Mouse (Mus musculus) heart, embryonic 11.5 days (tissue): ENCODE measurements around the gene Hes6. TPM values are rescaled to one million over a fixed set of nuclear protein-coding genes. Genes with fewer than 3 reads are reported as not detected.

Source experiments
- ATAC-seq: fragments of 200-750 bp; cut with Nextera tagmentation; replicated peaks from 2 replicates; pipeline ENCODE4 v1.8.0; 2017; ENCODE audit warnings: moderate library complexity; ENCODE audit not compliant: insufficient number of reproducible peaks, low FRiP score, low TSS enrichment
- H3K27ac ChIP-seq: fragments of 300-500 bp; sonication (generic); 2 replicates; pipeline ENCODE4 v1.5.1; 2014; ENCODE audit warnings: mild to moderate bottlenecking, low read depth, low read length
- H3K27me3 ChIP-seq: fragments of 300-500 bp; sonication (generic); 2 replicates; pipeline ENCODE4 v1.6.1; 2014; ENCODE audit warnings: mild to moderate bottlenecking, low read length, mixed read lengths; ENCODE audit not compliant: control insufficient read depth, insufficient read depth
- H3K36me3 ChIP-seq: fragments of 300-500 bp; sonication (generic); 2 replicates; pipeline ENCODE4 v1.6.1; 2014; ENCODE audit warnings: mild to moderate bottlenecking, low read length, moderate library complexity, mixed read lengths; ENCODE audit not compliant: control insufficient read depth, insufficient read depth
- H3K4me1 ChIP-seq: fragments of 300-500 bp; sonication (generic); 2 replicates; pipeline ENCODE4 v1.6.1; 2014; ENCODE audit warnings: low read length; ENCODE audit not compliant: control insufficient read depth, insufficient read depth
- H3K4me2 ChIP-seq: fragments of 300-500 bp; sonication (generic); 2 replicates; pipeline ENCODE4 v1.6.1; 2014; ENCODE audit warnings: mild to moderate bottlenecking, moderate library complexity
- H3K4me3 ChIP-seq: fragments of 300-500 bp; sonication (generic); 2 replicates; pipeline ENCODE4 v1.5.1; 2014; ENCODE audit warnings: low read depth, low read length
- H3K9ac ChIP-seq: fragments of 300-500 bp; sonication (generic); 2 replicates; pipeline ENCODE4 v1.6.1; 2014; ENCODE audit warnings: mild to moderate bottlenecking, low read depth, low read length, moderate library complexity
- H3K9me3 ChIP-seq: fragments of 300-500 bp; sonication (generic); replicated peaks from 2 replicates; pipeline ENCODE4 v1.6.1; 2016; ENCODE audit warnings: low read length; ENCODE audit not compliant: control insufficient read depth
- WGBS: fragments of 180-500 bp; shearing (Covaris S2); extraction: QIAGEN DNeasy Blood & Tissue Kit; methylation state at CpG from one replicate; pipeline ENCODE4 v1.1.7; 2014; ENCODE audit not compliant: insufficient replicate concordance; 5-methylcytosine and 5-hydroxymethylcytosine counted together
- polyA plus RNA-seq: library from polyadenylated mRNA; unstranded; fragments of >200 nt; fragmentation: Nextera tagmentation; extraction: Ambion mirVana; gene quantifications from 2 replicates; pipeline ENCODE4 v1.2.1, GENCODE M21; 2014

The Hes6 gene
- polyA plus RNA-seq, 1 experiment from 2014 or later, result 55.2 TPM

DNA sequence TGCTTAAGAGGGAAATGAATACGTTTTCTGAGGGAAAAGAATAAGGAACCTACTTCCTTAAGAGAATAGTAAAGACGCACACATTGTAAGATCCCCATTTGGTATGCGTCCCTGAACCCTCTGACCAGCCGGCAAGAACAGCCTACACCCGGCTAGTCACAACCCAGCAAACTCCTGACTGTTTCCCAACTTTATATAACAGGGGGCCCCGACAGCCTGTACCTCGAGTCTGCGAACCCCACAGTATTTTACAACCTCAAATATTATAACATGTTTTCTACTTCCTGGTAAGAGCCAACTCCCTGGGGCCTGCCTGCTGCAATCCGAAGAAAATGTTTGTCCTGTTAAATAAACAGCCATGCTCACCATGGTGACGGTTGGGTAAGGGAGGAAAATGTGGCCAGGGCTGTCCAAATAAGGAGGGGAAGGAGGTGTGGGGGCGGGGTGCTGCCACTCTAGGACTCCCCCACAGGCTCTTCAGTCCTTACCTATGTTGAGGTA, 42.5 kb upstream of the Hes6 start:
- Histone ChIP-seq H3K9me3 (no peaks in the 10 kb centered on the region), H3K27me3 (no peaks in the 10 kb centered on the region), H3K4me2 (peak overlapping the region; percentile 31; the same call in 1 of the 2 replicates), H3K9ac (peak overlapping the region; percentile 31; the same call in 1 of the 2 replicates), H3K4me1 (peaks cover 61% of the 10 kb centered on the region), H3K4me3 (no peak overlapping the region), H3K36me3 (no peaks in the 10 kb centered on the region), H3K27ac (peak overlapping the region; percentile 46)
- 42% methylated on average over 11 of the region's 11 CpGs for WGBS
- no peak for ATAC-seq

DNA sequence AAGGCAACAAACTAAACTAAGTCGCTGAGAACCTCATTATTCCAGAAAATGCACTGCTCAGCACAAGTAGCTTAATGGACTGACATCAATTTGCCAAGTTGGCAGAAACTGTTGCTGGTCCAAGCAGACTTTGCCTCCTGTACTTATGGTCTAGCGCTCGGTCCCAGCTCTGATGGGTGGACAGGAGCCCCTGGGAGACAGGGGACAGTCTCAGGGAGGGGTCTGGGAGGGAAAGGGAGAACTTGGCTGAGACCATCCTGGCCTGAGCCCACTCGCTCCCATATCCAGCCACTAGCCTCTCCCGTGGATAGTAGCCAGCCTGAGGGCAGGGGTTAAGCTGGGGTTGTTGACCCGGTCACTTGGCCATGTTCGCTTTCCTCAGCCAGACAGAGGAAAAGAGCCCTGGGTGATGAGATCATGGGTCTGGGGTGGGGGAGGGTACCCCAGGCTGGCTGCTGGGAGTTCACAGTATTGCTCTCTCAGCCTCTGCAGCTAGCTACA, 41.9 kb upstream of the Hes6 start:
- Histone ChIP-seq H3K4me1 (peaks cover 67% of the 10 kb centered on the region), H3K27me3 (no peaks in the 10 kb centered on the region), H3K36me3 (no peaks in the 10 kb centered on the region), H3K9me3 (no peaks in the 10 kb centered on the region), H3K4me2 (peak overlapping the region; percentile 31), H3K4me3 (no peak overlapping the region), H3K27ac (peak overlapping the region; percentile 46; the same call in 1 of the 2 replicates), H3K9ac (peak overlapping the region; percentile 31; the same call in 1 of the 2 replicates)
- ATAC-seq, result no peak
- 33% methylated on average over 7 of the region's 7 CpGs for WGBS

DNA sequence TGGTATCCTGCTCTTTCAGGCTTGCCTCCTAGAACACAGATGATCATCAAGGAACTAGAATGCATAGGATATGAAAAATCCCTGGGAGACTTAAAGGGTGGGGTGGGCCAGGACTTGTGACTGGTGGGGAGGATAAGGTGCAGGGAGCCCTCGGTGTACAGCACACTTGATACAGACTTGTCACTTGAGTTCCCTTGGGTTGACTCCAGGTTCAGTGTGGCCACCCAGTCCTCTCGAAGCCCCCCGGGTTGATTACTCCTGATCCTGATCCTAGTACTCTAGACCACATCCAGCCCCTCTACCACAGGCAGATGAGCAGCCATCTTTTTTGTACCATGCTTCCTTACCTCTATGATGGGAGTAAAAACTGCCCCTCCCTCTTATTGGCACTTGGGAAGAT, 41.1 kb upstream of the Hes6 start:
- no peak overlapping the region for H3K9ac ChIP-seq
- no peaks in the 10 kb centered on the region for H3K9me3 ChIP-seq
- H3K27me3 ChIP-seq, result no peaks in the 10 kb centered on the region
- H3K4me1 ChIP-seq, result peaks cover 69% of the 10 kb centered on the region
- no peak overlapping the region for H3K4me3 ChIP-seq
- ATAC-seq, result no peak
- no peak overlapping the region for H3K4me2 ChIP-seq
- WGBS, result 82% methylated on average over 3 of the region's 3 CpGs
- no peak overlapping the region for H3K27ac ChIP-seq
- H3K36me3 ChIP-seq, result no peaks in the 10 kb centered on the region

DNA sequence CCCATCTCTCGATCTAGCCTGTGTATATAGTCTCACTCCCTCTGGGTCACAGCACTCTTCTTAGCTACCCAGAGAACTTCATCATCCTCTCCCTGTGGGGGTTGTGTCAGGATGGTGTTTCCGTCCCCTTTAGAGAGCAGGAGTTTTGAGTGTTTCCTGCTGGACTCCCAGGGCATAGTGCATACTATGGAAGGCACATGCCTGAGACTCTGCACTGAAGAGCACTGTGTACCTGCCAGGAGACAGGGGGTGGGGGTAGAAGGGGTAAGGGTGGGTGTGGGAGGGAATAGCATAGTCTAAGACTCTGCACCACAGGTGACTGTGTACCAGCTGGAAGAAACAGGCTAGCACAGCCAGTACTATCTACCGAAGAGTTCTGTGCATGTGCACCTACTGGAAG, 40.5 kb upstream of the Hes6 start:
- H3K36me3 ChIP-seq, result no peaks in the 10 kb centered on the region
- H3K27me3 ChIP-seq, result no peaks in the 10 kb centered on the region
- H3K4me2 ChIP-seq, result no peak overlapping the region
- peaks cover 72% of the 10 kb centered on the region for H3K4me1 ChIP-seq
- 78% methylated on average over 3 of the region's 3 CpGs for WGBS
- no peak for ATAC-seq
- no peak overlapping the region for H3K27ac ChIP-seq
- H3K4me3 ChIP-seq, result no peak overlapping the region
- no peaks in the 10 kb centered on the region for H3K9me3 ChIP-seq
- H3K9ac ChIP-seq, result no peak overlapping the region

DNA sequence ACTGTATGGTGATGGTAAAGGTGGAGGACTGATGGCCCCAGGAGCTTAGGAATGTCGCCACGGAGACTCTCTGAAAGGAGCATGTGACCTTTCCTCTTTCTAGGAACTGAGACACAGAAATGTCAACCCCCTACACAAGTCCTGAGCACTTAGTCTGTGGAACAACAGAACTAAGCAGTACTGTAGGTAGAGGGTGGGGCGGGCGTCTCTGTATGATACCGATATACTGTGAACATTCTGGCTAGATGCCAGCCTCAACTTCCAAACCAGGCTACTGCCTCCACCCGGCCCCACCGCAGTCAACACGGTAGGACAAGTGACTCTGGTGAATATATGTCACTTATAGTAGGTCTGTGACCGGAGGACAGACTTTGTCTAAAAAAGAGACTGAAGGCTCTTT, 40.1 kb upstream of the Hes6 start:
- Histone ChIP-seq H3K27ac (no peak overlapping the region), H3K9me3 (no peaks in the 10 kb centered on the region), H3K9ac (no peak overlapping the region), H3K36me3 (no peaks in the 10 kb centered on the region), H3K27me3 (no peaks in the 10 kb centered on the region), H3K4me2 (no peak overlapping the region), H3K4me3 (no peak overlapping the region), H3K4me1 (peaks cover 77% of the 10 kb centered on the region)
- ATAC-seq, result no peak
- WGBS, result 80% methylated on average over 9 of the region's 9 CpGs

DNA sequence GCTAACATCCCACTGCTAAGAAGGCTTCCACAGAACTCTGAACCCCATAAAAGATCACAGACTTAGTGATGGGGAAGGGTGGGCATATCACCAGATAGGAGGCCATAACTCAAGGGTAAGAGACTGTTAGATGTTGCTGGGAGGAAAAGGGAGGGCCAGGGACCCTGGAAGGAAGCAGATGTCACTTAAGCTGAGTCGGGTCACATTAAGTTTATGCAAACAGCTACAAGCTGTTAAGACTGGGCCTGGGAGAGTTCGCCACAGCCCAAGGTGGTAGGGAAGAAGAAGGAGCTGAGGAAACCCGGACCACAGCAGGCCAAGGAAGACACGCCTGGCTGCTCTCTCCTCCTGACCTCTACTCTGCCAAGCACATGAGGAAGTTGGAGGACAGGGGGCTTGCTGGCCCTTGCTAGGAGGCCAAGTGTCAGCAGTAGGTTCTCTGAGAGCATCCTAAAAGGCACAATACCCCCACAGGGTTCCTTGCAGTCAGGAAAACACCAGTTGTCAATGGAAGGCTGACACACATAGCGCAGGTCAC, 37.8 kb upstream of the Hes6 start:
- Histone ChIP-seq H3K4me3 (no peak overlapping the region), H3K27me3 (no peaks in the 10 kb centered on the region), H3K9ac (no peak overlapping the region), H3K9me3 (peaks cover 3% of the 10 kb centered on the region; the same call in 1 of the 2 replicates), H3K36me3 (peaks cover 8% of the 10 kb centered on the region), H3K4me2 (no peak overlapping the region), H3K4me1 (peaks cover 63% of the 10 kb centered on the region), H3K27ac (no peak overlapping the region)
- WGBS, result 51% methylated on average over 5 of the region's 5 CpGs
- ATAC-seq, result no peak

DNA sequence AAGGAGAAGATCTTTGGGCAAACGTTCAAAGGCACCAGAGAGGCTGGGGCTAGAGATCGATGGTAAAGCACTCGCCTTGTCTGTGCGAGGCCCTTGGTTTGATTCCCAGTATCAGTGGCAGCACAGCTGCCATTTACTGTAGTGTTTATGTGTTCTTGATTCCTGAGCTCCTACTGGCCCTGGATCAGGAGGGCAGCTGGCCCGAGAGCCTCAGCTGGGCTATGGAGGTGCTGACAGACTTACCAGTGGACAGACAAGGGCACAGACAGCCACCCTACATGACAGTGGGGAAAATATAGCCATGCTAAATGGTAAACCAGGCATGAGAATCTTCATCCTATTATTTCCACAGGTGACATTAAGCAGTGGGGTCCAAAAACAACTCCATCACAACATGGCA, 37.0 kb upstream of the Hes6 start:
- no peak for ATAC-seq
- Histone ChIP-seq H3K9ac (no peak overlapping the region), H3K4me2 (no peak overlapping the region), H3K36me3 (peaks cover 9% of the 10 kb centered on the region), H3K4me3 (no peak overlapping the region), H3K27me3 (no peaks in the 10 kb centered on the region), H3K9me3 (peaks cover 3% of the 10 kb centered on the region; the same call in 1 of the 2 replicates), H3K27ac (no peak overlapping the region), H3K4me1 (peaks cover 59% of the 10 kb centered on the region)
- WGBS, result 69% methylated on average over 5 of the region's 5 CpGs

DNA sequence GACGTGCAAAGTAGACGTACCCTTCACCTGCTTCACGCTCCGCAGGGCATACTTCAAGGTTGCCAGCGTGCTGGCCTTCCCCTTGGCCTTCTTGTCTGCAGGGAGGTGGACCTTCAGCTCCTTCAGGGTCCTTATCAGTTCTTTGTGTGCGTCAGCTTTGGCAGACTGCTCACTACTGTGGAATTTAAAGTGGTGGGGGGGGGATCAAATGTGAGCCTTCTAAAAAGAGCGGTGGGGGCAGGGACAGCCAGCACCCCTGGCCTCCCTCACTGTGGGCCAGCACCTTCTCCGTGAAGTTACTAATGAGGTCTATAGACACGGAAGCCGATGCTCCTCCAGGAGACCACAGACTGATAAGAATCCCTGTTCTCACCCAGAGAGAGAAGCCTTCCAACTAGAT, 34.9 kb upstream of the Hes6 start:
- peaks cover 9% of the 10 kb centered on the region for H3K36me3 ChIP-seq
- no peaks in the 10 kb centered on the region for H3K27me3 ChIP-seq
- peak overlapping the region; percentile 68 for H3K27ac ChIP-seq
- WGBS, result 40% methylated on average over 10 of the region's 10 CpGs
- peak overlapping the region; percentile 18 for H3K4me2 ChIP-seq
- H3K4me3 ChIP-seq, result no peak overlapping the region
- H3K9me3 ChIP-seq, result peaks cover 3% of the 10 kb centered on the region; the same call in 1 of the 2 replicates
- peak overlapping the region; percentile 39; the same call in 1 of the 2 replicates for H3K9ac ChIP-seq
- ATAC-seq, result no peak; the same call in 1 of the 2 replicates
- H3K4me1 ChIP-seq, result peaks cover 40% of the 10 kb centered on the region

DNA sequence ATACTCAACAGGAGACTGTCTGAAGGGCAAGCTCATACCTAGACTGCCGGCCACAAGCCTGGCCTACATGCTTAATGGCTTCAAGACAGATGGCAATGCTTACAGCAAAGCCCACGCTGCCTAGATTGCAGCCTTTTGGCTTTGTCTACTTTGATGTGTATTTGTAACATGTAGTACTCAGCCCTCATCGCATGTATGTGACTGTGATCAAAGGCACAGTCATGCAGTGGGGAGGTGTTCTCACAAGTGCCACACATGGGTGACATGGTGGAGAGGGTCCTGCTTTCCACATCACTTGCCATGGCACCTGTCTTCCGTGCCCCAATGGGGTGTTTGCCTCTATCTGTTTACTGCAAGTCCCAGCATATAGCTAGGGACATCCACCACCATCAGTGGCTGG, 32.7 kb upstream of the Hes6 start:
- no peaks in the 10 kb centered on the region for H3K27me3 ChIP-seq
- no peak overlapping the region for H3K4me2 ChIP-seq
- no peak for ATAC-seq
- no peak overlapping the region for H3K4me3 ChIP-seq
- H3K4me1 ChIP-seq, result peaks cover 32% of the 10 kb centered on the region
- WGBS, result 86% methylated on average over 4 of the region's 4 CpGs
- peaks cover 9% of the 10 kb centered on the region for H3K36me3 ChIP-seq
- no peak overlapping the region for H3K9ac ChIP-seq
- peaks cover 3% of the 10 kb centered on the region; the same call in 1 of the 2 replicates for H3K9me3 ChIP-seq
- no peak overlapping the region for H3K27ac ChIP-seq
